Mouse (Mus musculus): ENCODE data around the gene Zer1.

Zer1 gene

GRCm38 (mm10) chr2:30051992-30052761 is 72.2 kb downstream of the Zer1 start:
- DNase-seq (ENCODE audit: low read depth) = peak; percentile 62

DNA sequence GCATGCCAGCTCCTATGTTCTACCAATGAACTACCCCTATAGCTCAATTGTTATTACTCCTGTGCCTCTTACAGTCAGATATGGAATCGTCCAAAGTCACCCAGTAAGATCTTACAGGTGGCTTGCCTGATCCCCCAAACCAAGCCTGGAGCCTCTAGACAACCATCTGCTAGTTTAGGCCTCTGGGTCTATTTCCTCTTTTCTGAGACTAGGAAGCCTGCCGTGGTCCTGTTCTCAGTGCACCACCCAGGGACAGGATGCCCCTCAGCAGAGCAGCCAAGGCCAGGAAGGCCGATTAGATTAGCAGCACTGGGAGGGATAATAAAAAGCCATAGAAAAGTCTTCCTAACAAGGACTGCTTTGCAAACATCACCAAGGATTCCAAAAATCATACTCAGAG is 74.6 kb downstream of the Zer1 start:
- no peak for DNase-seq (ENCODE audit: low read depth)

GRCm38 (mm10) chr2:30048699-30049388 is 75.5 kb downstream of the Zer1 start, which contains the start of gene Wdr34:
TSS of gene Wdr34 (minus strand) at chr2:30048881.
- peak; percentile 98 for DNase-seq (ENCODE audit: low read depth)

GRCm38 (mm10) chr2:30048101-30048501 is 76.3 kb downstream of the Zer1 start:
- DNase-seq (ENCODE audit: low read depth) = peak; percentile 26
